Mouse (Mus musculus): ENCODE measurements around the gene Rab44. TPM values are rescaled to one million over a fixed set of nuclear protein-coding genes. Genes with fewer than 3 reads are reported as not detected.

Rab44 gene
- polyA plus RNA-seq, 1 experiment from 2014 or later: 4.4 TPM

- no peak overlapping the region for H3K27ac ChIP-seq (ENCODE audit: low read depth, low read length)
- no peak overlapping the region for H3K9ac ChIP-seq (ENCODE audit: low read depth, low read length)
- ATAC-seq (replicated peaks; ENCODE audit: low FRiP score) (no peak), DNase-seq (ENCODE audit: low spot score) (no peak)
- no peaks in the 10 kb centered on the region for H3K27me3 ChIP-seq (replicated peaks; ENCODE audit: control insufficient read depth, insufficient read depth, low read length)
- H3K36me3 ChIP-seq (ENCODE audit: control insufficient read depth, insufficient read depth, low read length): no peaks in the 10 kb centered on the region
- no peaks in the 10 kb centered on the region for H3K4me1 ChIP-seq (replicated peaks; ENCODE audit: control insufficient read depth, insufficient read depth, low read length)
- no peak overlapping the region for H3K4me2 ChIP-seq
- H3K4me3 ChIP-seq (ENCODE audit: low read depth, low read length): no peak overlapping the region
- H3K9me3 ChIP-seq (ENCODE audit: control insufficient read depth, low read length): no peaks in the 10 kb centered on the region
- WGBS: 70% methylated on average over 7 of the region's 7 CpGs
Observed at GRCm38 (mm10) chr17:29149766-29150165, 35.8 kb downstream of the Rab44 start.

DNA sequence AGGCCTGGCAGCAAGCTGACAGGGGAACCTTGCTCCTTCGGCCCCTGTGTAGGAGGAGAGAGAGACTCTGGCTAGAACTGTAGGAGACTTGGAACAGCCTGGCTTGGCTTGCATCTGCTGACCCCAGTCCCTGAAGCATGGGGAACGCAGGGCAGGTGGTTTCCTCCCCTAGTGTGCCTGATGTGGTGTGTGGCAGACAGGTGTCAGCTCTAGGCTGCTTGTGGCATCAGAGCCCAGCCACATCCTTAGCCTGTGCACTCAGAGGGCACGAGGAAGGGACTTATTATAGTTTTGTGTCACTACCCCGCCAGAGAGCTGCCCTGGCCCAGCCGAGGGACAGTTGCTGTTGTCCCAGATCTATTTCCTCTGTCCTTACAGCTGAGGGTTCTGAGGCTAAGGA lies 38.6 kb downstream of the Rab44 start:
- no peaks in the 10 kb centered on the region for H3K27me3 ChIP-seq (replicated peaks; ENCODE audit: control insufficient read depth, insufficient read depth, low read length)
- no peak overlapping the region for H3K9ac ChIP-seq (ENCODE audit: low read depth, low read length)
- WGBS: 69% methylated on average over 5 of the region's 5 CpGs
- no peak overlapping the region for H3K27ac ChIP-seq (ENCODE audit: low read depth, low read length)
- no peaks in the 10 kb centered on the region for H3K9me3 ChIP-seq (ENCODE audit: control insufficient read depth, low read length)
- DNase-seq (ENCODE audit: low spot score) (no peak), ATAC-seq (replicated peaks; ENCODE audit: low FRiP score) (no peak)
- H3K4me2 ChIP-seq: no peak overlapping the region
- H3K4me1 ChIP-seq (replicated peaks; ENCODE audit: control insufficient read depth, insufficient read depth, low read length): no peaks in the 10 kb centered on the region
- no peaks in the 10 kb centered on the region for H3K36me3 ChIP-seq (ENCODE audit: control insufficient read depth, insufficient read depth, low read length)
- H3K4me3 ChIP-seq (ENCODE audit: low read depth, low read length): no peak overlapping the region

GRCm38 (mm10) chr17:29154247-29154646 lies 40.3 kb downstream of the Rab44 start:
- H3K4me2 ChIP-seq: no peak overlapping the region
- H3K9ac ChIP-seq (ENCODE audit: low read depth, low read length): no peak overlapping the region
- WGBS: 65% methylated on average over 13 of the region's 13 CpGs
- no peaks in the 10 kb centered on the region for H3K27me3 ChIP-seq (replicated peaks; ENCODE audit: control insufficient read depth, insufficient read depth, low read length)
- no peak for ATAC-seq (replicated peaks; ENCODE audit: low FRiP score)
- H3K4me3 ChIP-seq (ENCODE audit: low read depth, low read length): no peak overlapping the region
- H3K27ac ChIP-seq (ENCODE audit: low read depth, low read length): no peak overlapping the region
- DNase-seq (ENCODE audit: low spot score): no peak
- no peaks in the 10 kb centered on the region for H3K9me3 ChIP-seq (ENCODE audit: control insufficient read depth, low read length)
- H3K36me3 ChIP-seq (ENCODE audit: control insufficient read depth, insufficient read depth, low read length): no peaks in the 10 kb centered on the region
- H3K4me1 ChIP-seq (replicated peaks; ENCODE audit: control insufficient read depth, insufficient read depth, low read length): no peaks in the 10 kb centered on the region

- DNase-seq (ENCODE audit: low spot score) (no peak), ATAC-seq (replicated peaks; ENCODE audit: low FRiP score) (no peak)
- H3K27ac ChIP-seq (ENCODE audit: low read depth, low read length): no peak overlapping the region
- H3K4me2 ChIP-seq: no peak overlapping the region
- no peaks in the 10 kb centered on the region for H3K36me3 ChIP-seq (ENCODE audit: control insufficient read depth, insufficient read depth, low read length)
- no peaks in the 10 kb centered on the region for H3K4me1 ChIP-seq (replicated peaks; ENCODE audit: control insufficient read depth, insufficient read depth, low read length)
- no peaks in the 10 kb centered on the region for H3K27me3 ChIP-seq (replicated peaks; ENCODE audit: control insufficient read depth, insufficient read depth, low read length)
- no peak overlapping the region for H3K4me3 ChIP-seq (ENCODE audit: low read depth, low read length)
- no peaks in the 10 kb centered on the region for H3K9me3 ChIP-seq (ENCODE audit: control insufficient read depth, low read length)
- 77% methylated on average over 12 of the region's 12 CpGs for WGBS
- H3K9ac ChIP-seq (ENCODE audit: low read depth, low read length): no peak overlapping the region
Observed at GRCm38 (mm10) chr17:29155355-29156135, 41.6 kb downstream of the Rab44 start.

DNA sequence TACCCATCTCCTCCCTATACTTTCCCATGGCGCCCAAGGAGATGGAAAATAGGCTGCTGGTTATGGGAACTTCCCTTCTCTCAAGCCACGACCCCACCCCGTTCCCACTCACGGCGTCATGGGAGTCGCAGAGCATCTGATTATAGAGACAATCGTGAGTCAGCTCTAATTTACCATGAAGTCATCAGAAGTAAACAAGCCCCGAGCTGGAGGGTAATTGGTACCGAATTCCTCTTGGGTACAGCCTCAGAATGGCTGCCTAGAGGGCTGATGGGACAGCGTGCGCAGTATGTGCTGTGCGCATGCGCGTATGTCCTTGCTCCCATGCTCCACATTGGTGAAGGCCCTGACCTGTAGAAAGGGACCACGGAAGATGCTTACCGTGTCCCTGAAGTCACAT lies 42.5 kb downstream of the Rab44 start:
- Histone ChIP-seq H3K4me1 (replicated peaks; ENCODE audit: control insufficient read depth, insufficient read depth, low read length) (no peaks in the 10 kb centered on the region), H3K9me3 (ENCODE audit: control insufficient read depth, low read length) (no peaks in the 10 kb centered on the region), H3K4me3 (ENCODE audit: low read depth, low read length) (no peak overlapping the region), H3K27ac (ENCODE audit: low read depth, low read length) (no peak overlapping the region), H3K4me2 (no peak overlapping the region), H3K27me3 (replicated peaks; ENCODE audit: control insufficient read depth, insufficient read depth, low read length) (no peaks in the 10 kb centered on the region), H3K36me3 (ENCODE audit: control insufficient read depth, insufficient read depth, low read length) (no peaks in the 10 kb centered on the region), H3K9ac (ENCODE audit: low read depth, low read length) (no peak overlapping the region)
- 77% methylated on average over 16 of the region's 16 CpGs for WGBS
- no peak for DNase-seq (ENCODE audit: low spot score)
- ATAC-seq (replicated peaks; ENCODE audit: low FRiP score): no peak

GRCm38 (mm10) chr17:29156866-29157265 lies 42.9 kb downstream of the Rab44 start:
- Histone ChIP-seq H3K9ac (ENCODE audit: low read depth, low read length) (no peak overlapping the region), H3K4me1 (replicated peaks; ENCODE audit: control insufficient read depth, insufficient read depth, low read length) (no peaks in the 10 kb centered on the region), H3K4me2 (no peak overlapping the region), H3K9me3 (ENCODE audit: control insufficient read depth, low read length) (no peaks in the 10 kb centered on the region), H3K27me3 (replicated peaks; ENCODE audit: control insufficient read depth, insufficient read depth, low read length) (no peaks in the 10 kb centered on the region), H3K4me3 (ENCODE audit: low read depth, low read length) (no peak overlapping the region), H3K27ac (ENCODE audit: low read depth, low read length) (no peak overlapping the region), H3K36me3 (ENCODE audit: control insufficient read depth, insufficient read depth, low read length) (no peaks in the 10 kb centered on the region)
- ATAC-seq (replicated peaks; ENCODE audit: low FRiP score): no peak
- DNase-seq (ENCODE audit: low spot score): no peak
- 74% methylated on average over 8 of the region's 8 CpGs for WGBS

DNA sequence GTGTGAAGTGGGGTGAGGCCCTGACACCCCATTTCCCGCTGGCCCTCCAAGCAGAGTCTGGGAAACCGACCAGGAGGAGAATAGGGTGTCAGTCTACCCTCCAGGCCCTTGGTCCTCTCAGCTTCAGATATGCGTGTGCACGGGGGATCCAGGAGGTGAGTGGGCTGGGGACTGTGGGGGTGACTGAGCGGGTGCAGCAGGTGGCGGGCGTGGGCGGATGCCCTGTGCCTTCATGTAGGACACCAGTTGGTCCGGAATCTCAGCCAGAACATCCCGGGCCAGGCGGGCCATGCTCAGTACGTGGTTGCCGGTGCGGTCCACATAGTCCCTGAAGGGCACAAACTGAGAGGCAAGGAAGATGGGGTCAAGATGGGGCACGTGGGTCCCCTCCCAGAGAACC lies 45.0 kb downstream of the Rab44 start:
- DNase-seq (ENCODE audit: low spot score) (no peak), ATAC-seq (replicated peaks; ENCODE audit: low FRiP score) (no peak)
- 92% methylated on average over 15 of the region's 15 CpGs for WGBS
- Histone ChIP-seq H3K4me3 (ENCODE audit: low read depth, low read length) (no peak overlapping the region), H3K4me1 (replicated peaks; ENCODE audit: control insufficient read depth, insufficient read depth, low read length) (peaks cover under 1% of the 10 kb centered on the region; the same call in 1 of the 2 replicates), H3K4me2 (no peak overlapping the region), H3K27ac (ENCODE audit: low read depth, low read length) (no peak overlapping the region), H3K9me3 (ENCODE audit: control insufficient read depth, low read length) (no peaks in the 10 kb centered on the region), H3K36me3 (ENCODE audit: control insufficient read depth, insufficient read depth, low read length) (no peaks in the 10 kb centered on the region), H3K27me3 (replicated peaks; ENCODE audit: control insufficient read depth, insufficient read depth, low read length) (no peaks in the 10 kb centered on the region), H3K9ac (ENCODE audit: low read depth, low read length) (no peak overlapping the region)

DNA sequence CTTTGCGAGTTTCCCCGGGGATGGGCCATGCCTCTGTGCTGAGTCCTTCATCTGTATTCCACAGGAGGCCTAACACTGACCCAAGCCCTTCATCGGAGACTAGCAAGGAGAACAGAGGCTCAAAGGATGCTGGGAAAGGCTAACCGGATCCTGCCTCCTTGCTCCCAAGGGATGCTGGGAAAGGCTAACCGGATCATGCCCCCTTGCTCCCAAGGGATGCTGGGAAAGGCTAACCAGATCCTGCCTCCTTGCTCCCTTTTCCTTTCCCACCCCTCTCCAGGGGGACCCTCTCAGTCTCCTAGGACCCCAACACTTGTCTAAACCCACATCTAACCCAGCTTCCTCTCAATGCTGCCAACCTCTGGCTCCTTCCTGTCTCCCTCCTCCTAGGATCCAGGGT lies 45.4 kb downstream of the Rab44 start:
- 86% methylated on average over 5 of the region's 5 CpGs for WGBS
- ATAC-seq (replicated peaks; ENCODE audit: low FRiP score) (no peak), DNase-seq (ENCODE audit: low spot score) (no peak)
- no peak overlapping the region for H3K4me2 ChIP-seq
- no peak overlapping the region for H3K27ac ChIP-seq (ENCODE audit: low read depth, low read length)
- H3K27me3 ChIP-seq (replicated peaks; ENCODE audit: control insufficient read depth, insufficient read depth, low read length): no peaks in the 10 kb centered on the region
- H3K9ac ChIP-seq (ENCODE audit: low read depth, low read length): no peak overlapping the region
- H3K9me3 ChIP-seq (ENCODE audit: control insufficient read depth, low read length): no peaks in the 10 kb centered on the region
- H3K4me3 ChIP-seq (ENCODE audit: low read depth, low read length): no peak overlapping the region
- no peaks in the 10 kb centered on the region for H3K36me3 ChIP-seq (ENCODE audit: control insufficient read depth, insufficient read depth, low read length)
- H3K4me1 ChIP-seq (replicated peaks; ENCODE audit: control insufficient read depth, insufficient read depth, low read length): peaks cover 4% of the 10 kb centered on the region

- no peak overlapping the region for H3K4me3 ChIP-seq (ENCODE audit: low read depth, low read length)
- no peak overlapping the region for H3K4me2 ChIP-seq
- 83% methylated on average over 16 of the region's 16 CpGs for WGBS
- ATAC-seq (replicated peaks; ENCODE audit: low FRiP score) (no peak), DNase-seq (ENCODE audit: low spot score) (no peak)
- peaks cover 10% of the 10 kb centered on the region for H3K4me1 ChIP-seq (replicated peaks; ENCODE audit: control insufficient read depth, insufficient read depth, low read length)
- no peak overlapping the region for H3K27ac ChIP-seq (ENCODE audit: low read depth, low read length)
- no peak overlapping the region for H3K9ac ChIP-seq (ENCODE audit: low read depth, low read length)
- no peaks in the 10 kb centered on the region for H3K36me3 ChIP-seq (ENCODE audit: control insufficient read depth, insufficient read depth, low read length)
- H3K9me3 ChIP-seq (ENCODE audit: control insufficient read depth, low read length): no peaks in the 10 kb centered on the region
- H3K27me3 ChIP-seq (replicated peaks; ENCODE audit: control insufficient read depth, insufficient read depth, low read length): no peaks in the 10 kb centered on the region
Observed at GRCm38 (mm10) chr17:29159743-29160455, 46.0 kb downstream of the Rab44 start.

Measured in liver, embryonic 11.5 days (tissue).